Mouse (Mus musculus) CH12.LX (cell line): ENCODE results near the gene Lbh. TPM values are rescaled to one million over a fixed set of nuclear protein-coding genes. Genes with fewer than 3 reads are reported as not detected.

ENCODE experiments used
- DNase-seq: peaks from one replicate; pipeline ENCODE4 v3.0.0-alpha.2; 2013; ENCODE audit errors: extremely low read depth
- H3K27ac ChIP-seq: 2 replicates; pipeline ENCODE4 v1.5.1; 2012; ENCODE audit warnings: low read depth, mild to moderate bottlenecking, control low read depth, moderate library complexity; ENCODE audit not compliant: insufficient read depth
- H3K27me3 ChIP-seq: replicated peaks from 2 replicates; pipeline ENCODE3; 2012; ENCODE audit warnings: inconsistent platforms
- H3K36me3 ChIP-seq, 2 experiments: replicated peaks in 1 of 2; 2 replicates each; pipeline versions ENCODE3 to v1.6.1; 2012; ENCODE audit warnings: inconsistent platforms in 1 of 2, low read length in 1 of 2, mild to moderate bottlenecking in 1 of 2, mixed read lengths in 1 of 2, moderate library complexity in 1 of 2; ENCODE audit not compliant: control insufficient read depth in 1 of 2, insufficient read depth in 1 of 2
- H3K4me1 ChIP-seq, 2 experiments: 2 replicates each; pipeline ENCODE4 v1.6.1; 2012; ENCODE audit warnings: inconsistent platforms in 1 of 2, moderate library complexity in 1 of 2; ENCODE audit not compliant: insufficient read depth in 2 of 2, control insufficient read depth in 1 of 2
- H3K4me2 ChIP-seq: 2 replicates; pipeline ENCODE4 v1.6.1; 2012; ENCODE audit warnings: low read depth, mild to moderate bottlenecking, control low read depth; ENCODE audit not compliant: poor library complexity, insufficient read depth, severe bottlenecking
- H3K4me3 ChIP-seq, 3 experiments: fragments of 150-350 bp in 1 of 3; sonication (generic) in 1 of 3; replicated peaks in 1 of 3; 2 replicates each; pipeline versions ENCODE3 to v1.5.1; 2011 to 2012; ENCODE audit warnings: low read depth in 2 of 3, low read length in 2 of 3, mild to moderate bottlenecking in 2 of 3, moderate library complexity in 2 of 3, control low read depth in 1 of 3, improper control_type of control experiment in 1 of 3, inconsistent platforms in 1 of 3, mixed read lengths in 1 of 3; ENCODE audit not compliant: poor library complexity in 1 of 3
- H3K79me2 ChIP-seq: replicated peaks from 2 replicates; pipeline ENCODE4 v1.6.1; 2012; ENCODE audit warnings: mild to moderate bottlenecking, moderate library complexity; ENCODE audit not compliant: control insufficient read depth, poor library complexity, insufficient read depth, severe bottlenecking; ENCODE audit errors: extremely low read depth
- H3K9ac ChIP-seq: 2 replicates; pipeline ENCODE4 v1.6.1; 2012; ENCODE audit warnings: low read depth, mild to moderate bottlenecking, control low read depth, moderate library complexity; ENCODE audit not compliant: insufficient read depth
- H3K9me3 ChIP-seq: replicated peaks from 2 replicates; pipeline ENCODE3; 2012; ENCODE audit warnings: low read length, inconsistent platforms, mixed read lengths
- CHD2 ChIP-seq: IDR thresholded peaks from 2 replicates; pipeline ENCODE4 v1.6.1; 2011; ENCODE audit warnings: low read length, improper control_type of control experiment
- E2F4 ChIP-seq: IDR thresholded peaks from 2 replicates; pipeline ENCODE4 v1.6.1; 2011; ENCODE audit warnings: low read depth, low read length, improper control_type of control experiment; ENCODE audit not compliant: insufficient replicate concordance
- ELF1 ChIP-seq: IDR thresholded peaks from 2 replicates; pipeline ENCODE4 v1.6.1; 2014; ENCODE audit warnings: low read depth, mild to moderate bottlenecking, inconsistent platforms, low read length, improper control_type of control experiment
- ETS1 ChIP-seq: conservative IDR thresholded peaks from 2 replicates; pipeline ENCODE4 v1.6.1; 2012; ENCODE audit warnings: low read depth, mild to moderate bottlenecking, inconsistent platforms, low read length, improper control_type of control experiment, moderate library complexity
- GABPA ChIP-seq: IDR thresholded peaks from 2 replicates; pipeline ENCODE4 v1.6.1; 2012; ENCODE audit warnings: low read depth, low read length, improper control_type of control experiment, inconsistent platforms; ENCODE audit not compliant: insufficient replicate concordance
- HCFC1 ChIP-seq: IDR thresholded peaks from 2 replicates; pipeline ENCODE4 v1.6.1; 2012; ENCODE audit warnings: low read depth, mild to moderate bottlenecking, inconsistent platforms, low read length, improper control_type of control experiment
- KAT2A ChIP-seq: IDR thresholded peaks from 2 replicates; pipeline ENCODE4 v1.6.1; 2012; ENCODE audit warnings: low read length, improper control_type of control experiment, inconsistent platforms; ENCODE audit not compliant: insufficient replicate concordance
- MAX ChIP-seq: IDR thresholded peaks from 2 replicates; pipeline ENCODE4 v1.6.1; 2011; ENCODE audit warnings: low read length, improper control_type of control experiment
- MXI1 ChIP-seq: IDR thresholded peaks from 2 replicates; pipeline ENCODE4 v1.6.1; 2011; ENCODE audit warnings: mild to moderate bottlenecking, low read depth, low read length, improper control_type of control experiment
- MYC ChIP-seq: IDR thresholded peaks from 2 replicates; pipeline ENCODE4 v1.6.1; 2011; ENCODE audit warnings: low read depth, mild to moderate bottlenecking, improper control_type of control experiment, low read length
- NELFE ChIP-seq: IDR thresholded peaks from 2 replicates; pipeline ENCODE4 v1.6.1; 2011; ENCODE audit warnings: low read depth, low read length, improper control_type of control experiment
- RAD21 ChIP-seq: IDR thresholded peaks from 2 replicates; pipeline ENCODE4 v1.6.1; 2011; ENCODE audit warnings: low read depth, mild to moderate bottlenecking, low read length, improper control_type of control experiment, moderate library complexity
- RCOR1 ChIP-seq: conservative IDR thresholded peaks from 2 replicates; pipeline ENCODE4 v1.6.1; 2012; ENCODE audit warnings: low read depth, mild to moderate bottlenecking, inconsistent platforms, low read length, improper control_type of control experiment
- USF2 ChIP-seq: conservative IDR thresholded peaks from 2 replicates; pipeline ENCODE4 v1.6.1; 2011; ENCODE audit warnings: low read depth, low read length, improper control_type of control experiment
- dilution Hi-C: fragments of 300-500 bp; cut with MboI; formaldehyde crosslinking; loops from 2 replicates; pipeline ENCODE4 v1.14.3; 2020; ENCODE audit warnings: low sequenced_read_pairs; ENCODE audit not compliant: extremely low pct_unique_long_range_greater_than_20kb, extremely low pct_ligation_motif_present
- in situ Hi-C: fragments of 300-500 bp; cut with MboI; formaldehyde crosslinking; loops from 3 replicates; pipeline ENCODE4 v1.14.3; 2019; ENCODE audit warnings: low sequenced_read_pairs, low pct_ligation_motif_present, low pct_unique_long_range_greater_than_20kb, mixed read lengths
- polyA plus RNA-seq: library from polyadenylated mRNA; unstranded; fragments of >175 nt; gene quantifications from 2 replicates; pipeline ENCODE4 v1.2.1, GENCODE M21; 2012; ENCODE audit warnings: low read depth; ENCODE audit not compliant: insufficient read length
- total RNA-seq, 2 experiments: library from RNA; depleted of rRNA; stranded (reverse); fragments of 300-350 nt in 1 of 2; fragments of >200 nt in 1 of 2; gene quantifications; 2 replicates each; pipeline ENCODE4 v1.2.3; 2012 to 2014

Lbh gene
- total and polyA plus RNA-seq, 3 experiments, result 14.4 to 30.0 (median 16.7) TPM

- H3K4me2 ChIP-seq, result no peak overlapping the region
- TF ChIP-seq ELF1 (no peak), E2F4 (no peak), USF2 (no peak), MAX (no peak), KAT2A (no peak), NELFE (no peak)
- TF ChIP-seq, all 38 proteins: peak for 0
- Histone ChIP-seq H3K4me1 (peaks cover 4 to 39% of the 10 kb centered on the region in 2 experiments), H3K4me3 (no peak overlapping the region), H3K36me3 (no peaks in the 10 kb centered on the region), H3K9me3 (no peaks in the 10 kb centered on the region), H3K9ac (no peak overlapping the region), H3K27ac (no peak overlapping the region), H3K27me3 (no peaks in the 10 kb centered on the region), H3K79me2 (no peaks in the 10 kb centered on the region)
- DNase-seq, result no peak
- dilution Hi-C loops, result no loop called here
- in situ Hi-C loops, result loop anchor here (10.0 kb wide), 1 partner anchor 387 kb away; no protein-coding TSS in a partner anchor
Measured at GRCm38 (mm10) chr17:72907777-72908176, 10.3 kb upstream of the Lbh start.

DNA sequence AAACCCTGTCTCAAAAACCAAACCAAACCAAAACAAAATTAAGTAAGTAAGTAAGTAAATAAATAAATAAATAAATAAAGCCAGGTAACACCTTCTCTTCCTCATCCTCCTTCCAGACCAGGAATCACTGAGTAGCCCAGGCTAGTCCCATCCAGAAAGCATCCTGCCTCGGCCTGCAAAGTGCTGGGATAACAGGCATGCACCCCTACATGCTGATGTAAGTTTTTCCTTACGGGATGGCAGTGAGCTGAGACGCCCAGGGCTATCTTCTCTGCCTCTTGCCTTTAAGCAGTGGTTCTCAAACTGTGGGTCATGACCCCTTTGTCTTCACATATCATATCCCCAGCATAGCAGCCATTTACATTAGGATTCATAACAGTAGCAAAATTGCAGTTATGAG is 9.5 kb upstream of the Lbh start:
- dilution Hi-C loops, result no loop called here
- no peaks in the 10 kb centered on the region for H3K27me3 ChIP-seq
- no peak for DNase-seq
- H3K36me3 ChIP-seq, result no peaks in the 10 kb centered on the region
- H3K4me1 ChIP-seq, result peaks cover 3 to 38% of the 10 kb centered on the region in 2 experiments; a peak in 3 of 4 replicates
- no peaks in the 10 kb centered on the region for H3K9me3 ChIP-seq
- H3K4me2 ChIP-seq, result no peak overlapping the region
- TF ChIP-seq HCFC1, result no peak
- TF ChIP-seq RAD21, result no peak
- TF ChIP-seq RCOR1, result no peak
- no peak for TF ChIP-seq ETS1
- TF ChIP-seq MXI1, result no peak
- no peak for TF ChIP-seq MYC
- TF ChIP-seq CHD2, result no peak
- no peak for TF ChIP-seq GABPA
- TF ChIP-seq, all 38 proteins: peak for 0
- Histone ChIP-seq H3K27ac (no peak overlapping the region), H3K9ac (no peak overlapping the region), H3K4me3 (no peak overlapping the region), H3K79me2 (no peaks in the 10 kb centered on the region)
- in situ Hi-C loops, result loop anchor here (10.0 kb wide), 1 partner anchor 386 kb away; no protein-coding TSS in a partner anchor
